Mouse (Mus musculus) spleen, adult 2 months (tissue): ENCODE data around the gene Apon.

Experiments used
- CTCF ChIP-seq: fragments of 200-500 bp; IDR thresholded peaks from 2 replicates; pipeline ENCODE4 v1.5.1; 2011; ENCODE audit warnings: mild to moderate bottlenecking, inconsistent platforms; ENCODE audit not compliant: insufficient read depth, insufficient read length, insufficient replicate concordance; ENCODE audit errors: extremely low read depth
- POLR2A ChIP-seq: fragments of 200-500 bp; IDR thresholded peaks from 2 replicates; pipeline ENCODE4 v1.6.1; 2011; ENCODE audit warnings: low read depth, low read length, inconsistent platforms

- no peak for TF ChIP-seq CTCF
- no peak for TF ChIP-seq POLR2A
These were observed 8.4 kb downstream of the Apon start for GRCm38 (mm10) chr10:128262300-128262699.
